Mouse (Mus musculus) gastrocnemius, postnatal 10 days (tissue): Measurements from ENCODE around the gene Ptprb. TPM values are rescaled to one million over a fixed set of nuclear protein-coding genes. Genes with fewer than 3 reads are reported as not detected.

Experiments
- DNase-seq: peaks from one replicate; pipeline ENCODE4 v3.0.0; 2021; ENCODE audit warnings: mixed read lengths
- total RNA-seq, 2 experiments: library from RNA; stranded (reverse); gene quantifications; 2 replicates each; pipeline ENCODE4 v1.2.3; 2021

Gene Ptprb
- total RNA-seq, 2 experiments from 2014 or later = 36.2 to 42.3 TPM

GRCm38 (mm10) chr10:116424921-116425320 lies 149.6 kb downstream of the Ptprb start:
- DNase-seq = no peak

GRCm38 (mm10) chr10:116426176-116426575 lies 150.9 kb downstream of the Ptprb start:
- no peak for DNase-seq

- no peak for DNase-seq
Observed at GRCm38 (mm10) chr10:116428026-116428780, 152.9 kb downstream of the Ptprb start.

- no peak for DNase-seq
Observed at GRCm38 (mm10) chr10:116432421-116432820, 157.1 kb downstream of the Ptprb start.

GRCm38 (mm10) chr10:116435455-116435854 lies 160.1 kb downstream of the Ptprb start:
- no peak for DNase-seq

Other genes starting within 250 kb of the Ptprb start
- gene 4933416C03Rik, start 161.6 kb upstream of the Ptprb start, total RNA-seq = not detected
- 1 to 10 TPM; 1.7 to 1.8 TPM for gene Kcnmb4, start 198.4 kb downstream of the Ptprb start, total RNA-seq